Mouse (Mus musculus): Measurements from ENCODE around the gene Gucy1b2. TPM values are rescaled to one million over a fixed set of nuclear protein-coding genes. Genes with fewer than 3 reads are reported as not detected.

Gucy1b2 gene
- not detected in 4 replicates for total RNA-seq (2023)

GRCm38 (mm10) chr14:62456239-62456747, at the start of gene Gucy1b2:
Gucy1b2 (minus strand) TSS chr14:62456289.

Other genes with a start within 250 kb of the Gucy1b2 start
- gene Rnaseh2b, start 163.7 kb downstream of the Gucy1b2 start, total RNA-seq (2023) = 12.6 to 16.1 TPM (median 15.7 TPM) in 4 replicates
- not detected in 4 replicates for gene Dleu7, start 163.2 kb downstream of the Gucy1b2 start, total RNA-seq (2023)
- not detected in 4 replicates for gene Fam124a, start 99.4 kb upstream of the Gucy1b2 start, total RNA-seq (2023)
- not detected in 4 replicates for gene Gm4131, start 110.6 kb upstream of the Gucy1b2 start, total RNA-seq (2023)
- gene Serpine3, start 207.4 kb upstream of the Gucy1b2 start, total RNA-seq (2023) = not detected in 4 replicates